Mouse (Mus musculus): ENCODE measurements around the gene Csn1s2a. TPM values are rescaled to one million over a fixed set of nuclear protein-coding genes. Genes with fewer than 3 reads are reported as not detected.
A peak's percentile ranks its signal among the peaks of the same experiment; 100 is the strongest.
"Not testable (repeated sequence)": the region's sequence is repeated elsewhere in the genome, so short reads cannot be mapped to it uniquely, and the experiment has no call there.

Csn1s2a gene
- 2.2 and 4.1 TPM in 2 replicates for polyA plus RNA-seq (2015; fragmentation: Nextera tagmentation; extraction: Ambion mirVana)

DNA sequence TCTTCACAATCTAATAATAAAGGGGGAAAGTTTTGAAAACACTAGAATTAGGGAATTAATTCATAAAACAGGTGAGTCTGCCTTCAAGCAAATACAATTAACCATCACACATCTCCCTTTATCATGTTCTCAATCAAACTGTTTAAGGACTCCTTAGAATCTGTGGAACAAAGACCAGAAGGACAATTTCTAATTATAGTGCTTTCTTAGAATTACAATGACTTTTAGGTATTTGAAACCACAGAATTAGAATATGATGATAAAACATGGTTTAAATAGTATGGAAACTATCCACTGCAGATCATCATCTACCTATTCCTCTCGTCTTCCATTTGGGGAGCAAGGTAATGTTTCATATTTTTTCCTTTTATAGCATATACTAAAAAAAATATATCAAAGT lies at the start of gene Csn1s2a:
TSS of gene Csn1s2a (plus strand) at position 301 of the 400 bp plus-strand sequence.
- Histone ChIP-seq H3K27me3 (ENCODE audit: control insufficient read depth, insufficient read depth, low read length) (no peaks in the 10 kb centered on the region), H3K4me1 (replicated peaks; ENCODE audit: control insufficient read depth, insufficient read depth) (no peaks in the 10 kb centered on the region), H3K27ac (replicated peaks) (no peak within 1 kb of the TSS), H3K9me3 (ENCODE audit: control insufficient read depth, low read length) (no peaks in the 10 kb centered on the region), H3K4me3 (ENCODE audit: low read depth, low read length) (no peak within 1 kb of the TSS), H3K4me2 (replicated peaks; ENCODE audit: low read depth) (no peak within 1 kb of the TSS), H3K36me3 (ENCODE audit: control insufficient read depth, insufficient read depth, low read length) (no peaks in the 10 kb centered on the region), H3K9ac (ENCODE audit: low read length) (no peak within 1 kb of the TSS)
- DNase-seq (ENCODE audit: low spot score), result no peak
- TF ChIP-seq CTCF (IDR thresholded peaks at IDR 0.05; ENCODE audit: low read depth) (no peak), EP300 (optimal IDR thresholded peaks at IDR 0.05) (no peak)
- 55% methylated on average over 1 of the region's 1 CpGs for WGBS
- ATAC-seq (ENCODE audit: low FRiP score, low TSS enrichment), result no peak

- no peak overlapping the region for H3K4me2 ChIP-seq (replicated peaks; ENCODE audit: low read depth)
- H3K27ac ChIP-seq (replicated peaks), result no peak overlapping the region
- DNase-seq (ENCODE audit: low spot score) (no peak), ATAC-seq (ENCODE audit: low FRiP score, low TSS enrichment) (peak; percentile 53)
- no peak overlapping the region for H3K4me3 ChIP-seq (ENCODE audit: low read depth, low read length)
- TF ChIP-seq EP300 (optimal IDR thresholded peaks at IDR 0.05), result no peak
- no peak for TF ChIP-seq CTCF (IDR thresholded peaks at IDR 0.05; ENCODE audit: low read depth)
- no peaks in the 10 kb centered on the region for H3K27me3 ChIP-seq (ENCODE audit: control insufficient read depth, insufficient read depth, low read length)
- H3K9me3 ChIP-seq (ENCODE audit: control insufficient read depth, low read length), result no peaks in the 10 kb centered on the region
- no peaks in the 10 kb centered on the region for H3K4me1 ChIP-seq (replicated peaks; ENCODE audit: control insufficient read depth, insufficient read depth)
- no peak overlapping the region for H3K9ac ChIP-seq (ENCODE audit: low read length)
- H3K36me3 ChIP-seq (ENCODE audit: control insufficient read depth, insufficient read depth, low read length), result no peaks in the 10 kb centered on the region
These were observed 39.5 kb upstream of the Csn1s2a start for GRCm38 (mm10) chr5:87734821-87735220.

DNA sequence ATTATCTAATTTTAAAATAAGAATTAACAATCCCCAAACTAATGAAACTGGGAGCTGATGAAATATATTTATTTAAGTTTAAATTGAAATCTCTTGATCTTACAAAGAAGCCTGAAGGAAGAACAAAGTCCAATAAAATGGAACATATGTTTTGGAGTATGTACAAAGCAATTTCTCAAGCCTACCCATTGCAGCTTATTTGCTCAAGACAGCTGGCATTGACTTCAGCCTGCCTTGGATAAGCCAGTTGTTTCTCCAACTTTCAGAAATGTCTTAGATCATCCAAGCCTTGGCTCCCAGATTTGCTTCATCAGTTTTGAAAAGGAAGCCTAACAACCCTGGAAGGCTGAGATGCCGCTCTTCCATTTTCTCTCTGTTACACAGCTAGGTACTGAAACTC lies 20.9 kb upstream of the Csn1s2a start:
- Histone ChIP-seq H3K4me2 (replicated peaks; ENCODE audit: low read depth) (no peak overlapping the region), H3K4me3 (ENCODE audit: low read depth, low read length) (no peak overlapping the region), H3K27me3 (ENCODE audit: control insufficient read depth, insufficient read depth, low read length) (no peaks in the 10 kb centered on the region), H3K9ac (ENCODE audit: low read length) (no peak overlapping the region), H3K36me3 (ENCODE audit: control insufficient read depth, insufficient read depth, low read length) (no peaks in the 10 kb centered on the region), H3K27ac (replicated peaks) (no peak overlapping the region), H3K4me1 (replicated peaks; ENCODE audit: control insufficient read depth, insufficient read depth) (no peaks in the 10 kb centered on the region), H3K9me3 (ENCODE audit: control insufficient read depth, low read length) (no peaks in the 10 kb centered on the region)
- TF ChIP-seq CTCF (IDR thresholded peaks at IDR 0.05; ENCODE audit: low read depth), result no peak
- DNase-seq (ENCODE audit: low spot score) (no peak), ATAC-seq (ENCODE audit: low FRiP score, low TSS enrichment) (no peak)
- WGBS, result 93% methylated on average over 1 of the region's 1 CpGs

DNA sequence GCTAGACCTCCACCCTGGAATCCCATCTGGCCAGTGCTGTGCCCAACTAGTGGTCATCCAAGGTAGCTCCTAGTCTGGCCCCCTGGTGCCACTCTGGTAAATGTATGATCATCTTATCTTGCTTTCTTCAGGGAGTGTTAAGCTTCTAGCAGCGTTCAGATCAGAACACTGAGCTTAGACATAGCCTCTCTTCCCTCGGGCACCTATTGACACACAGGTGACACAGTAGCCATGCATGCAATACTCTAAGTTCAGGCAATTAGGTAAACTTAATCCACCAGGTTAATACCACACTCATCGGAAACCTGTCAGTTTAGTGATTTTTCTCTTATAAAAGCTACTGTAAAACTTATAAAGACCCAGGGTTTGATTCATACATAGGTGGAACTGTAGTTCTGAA lies 9.8 kb upstream of the Csn1s2a start:
- Histone ChIP-seq H3K9me3 (ENCODE audit: control insufficient read depth, low read length) (no peaks in the 10 kb centered on the region), H3K9ac (ENCODE audit: low read length) (no peak overlapping the region), H3K36me3 (ENCODE audit: control insufficient read depth, insufficient read depth, low read length) (no peaks in the 10 kb centered on the region), H3K27ac (replicated peaks) (no peak overlapping the region), H3K4me2 (replicated peaks; ENCODE audit: low read depth) (no peak overlapping the region), H3K27me3 (ENCODE audit: control insufficient read depth, insufficient read depth, low read length) (no peaks in the 10 kb centered on the region), H3K4me3 (ENCODE audit: low read depth, low read length) (no peak overlapping the region), H3K4me1 (replicated peaks; ENCODE audit: control insufficient read depth, insufficient read depth) (no peaks in the 10 kb centered on the region)
- no peak for TF ChIP-seq CTCF (IDR thresholded peaks at IDR 0.05; ENCODE audit: low read depth)
- TF ChIP-seq EP300 (optimal IDR thresholded peaks at IDR 0.05), result no peak
- DNase-seq (ENCODE audit: low spot score) (no peak), ATAC-seq (ENCODE audit: low FRiP score, low TSS enrichment) (no peak)
- 75% methylated on average over 3 of the region's 3 CpGs for WGBS

GRCm38 (mm10) chr5:87772151-87772550 lies 2.2 kb upstream of the Csn1s2a start:
- not testable (repeated sequence) for H3K27me3 ChIP-seq (ENCODE audit: control insufficient read depth, insufficient read depth, low read length); H3K4me2 ChIP-seq (replicated peaks; ENCODE audit: low read depth); H3K36me3 ChIP-seq (ENCODE audit: control insufficient read depth, insufficient read depth, low read length); H3K27ac ChIP-seq (replicated peaks); ATAC-seq (ENCODE audit: low FRiP score, low TSS enrichment); H3K4me3 ChIP-seq (ENCODE audit: low read depth, low read length); DNase-seq (ENCODE audit: low spot score); H3K9me3 ChIP-seq (ENCODE audit: control insufficient read depth, low read length); H3K9ac ChIP-seq (ENCODE audit: low read length); H3K4me1 ChIP-seq (replicated peaks; ENCODE audit: control insufficient read depth, insufficient read depth)
- WGBS, result 36% methylated on average over 2 of the region's 2 CpGs

DNA sequence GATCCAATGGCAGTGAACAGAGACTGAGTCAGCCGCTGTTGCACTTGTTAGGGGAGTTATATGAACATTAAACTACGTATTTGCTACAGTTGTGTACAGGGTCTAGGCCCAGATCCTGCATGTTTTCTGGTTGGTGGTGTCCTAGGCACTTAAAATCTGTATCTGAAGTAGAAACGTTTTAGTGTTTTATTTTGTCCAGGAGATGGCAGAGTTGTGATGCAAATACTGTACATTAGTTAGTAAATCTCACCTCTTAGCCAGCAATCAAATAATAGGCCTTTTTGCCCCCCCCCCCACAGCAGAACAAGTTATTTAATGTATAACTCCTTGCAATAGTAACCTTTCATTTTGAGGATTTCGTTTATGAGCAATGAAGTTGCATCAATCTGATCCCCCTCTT lies 8.4 kb downstream of the Csn1s2a start:
- H3K27me3 ChIP-seq (ENCODE audit: control insufficient read depth, insufficient read depth, low read length), result no peaks in the 10 kb centered on the region
- no peak for DNase-seq (ENCODE audit: low spot score)
- no peak overlapping the region for H3K9ac ChIP-seq (ENCODE audit: low read length)
- no peak overlapping the region for H3K4me2 ChIP-seq (replicated peaks; ENCODE audit: low read depth)
- peak; percentile 28; the same call in 1 of the 2 replicates for TF ChIP-seq CTCF (IDR thresholded peaks at IDR 0.05; ENCODE audit: low read depth)
- TF ChIP-seq EP300 (optimal IDR thresholded peaks at IDR 0.05), result no peak
- no peak overlapping the region for H3K4me3 ChIP-seq (ENCODE audit: low read depth, low read length)
- H3K36me3 ChIP-seq (ENCODE audit: control insufficient read depth, insufficient read depth, low read length), result no peaks in the 10 kb centered on the region
- 53% methylated on average over 4 of the region's 4 CpGs for WGBS
- no peaks in the 10 kb centered on the region for H3K4me1 ChIP-seq (replicated peaks; ENCODE audit: control insufficient read depth, insufficient read depth)
- no peak for ATAC-seq (ENCODE audit: low FRiP score, low TSS enrichment)
- no peaks in the 10 kb centered on the region for H3K9me3 ChIP-seq (ENCODE audit: control insufficient read depth, low read length)
- H3K27ac ChIP-seq (replicated peaks), result no peak overlapping the region
